In the genomic region with DNA sequence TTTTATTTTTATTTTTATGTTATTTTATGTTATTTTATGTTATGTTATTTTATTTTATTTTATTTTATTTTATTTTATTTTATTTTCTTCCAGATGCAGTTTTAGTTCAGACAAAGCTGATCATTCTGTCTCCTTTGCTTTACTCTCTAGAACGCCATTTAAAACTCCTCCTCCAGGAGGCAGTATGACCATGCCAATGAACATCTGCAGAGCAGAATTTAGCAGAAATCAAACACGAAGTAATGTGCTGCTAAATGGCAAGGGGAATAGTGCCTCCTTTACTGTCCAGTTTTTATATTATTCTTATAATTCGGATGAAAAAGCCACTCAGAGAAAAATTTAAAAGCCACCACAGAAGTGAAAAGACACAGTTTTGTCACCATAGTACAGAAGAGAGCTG, we compare ENCODE assay signal across 9 mouse cellular contexts.
DNase-seq lines count a peak whose midpoint lies in the region; ATAC-seq lines count a peak whose summit lies in the region.
"Had no signal": no experiment of that assay in that cellular context is flagged by ENCODE, and none has a peak within 500 bp of the region (broad histone marks: within the 10 kb centered on the region; RNA-seq: fewer than 3 reads in every experiment).

No protein-coding gene starts in this region.

- peak; percentile 12 for DNase-seq in kidney, adult 11 months
- peak; percentile 29 for DNase-seq in Muller cell, postnatal 12 days (ENCODE audit: inconsistent ontology term)
- peak; percentile 74 to 78 for DNase-seq in cerebellum, adult 18-20 months
- DNase-seq in frontal cortex, postnatal 25 days (ENCODE audit: low spot score in 2 of 2) = peak; percentile 30 to 63
- DNase-seq in layer of hippocampus, adult 9-10 months (ENCODE audit: low spot score) = peak; percentile 85
- no peak for DNase-seq in T-cell, adult 2 months (ENCODE audit: low spot score)

- no peaks in the 10 kb centered on the region for H3K9me3 ChIP-seq in kidney, embryonic 16.5 days (ENCODE audit: low read length)
- H3K9me3 ChIP-seq in neural tube, embryonic 13.5 days = no peaks in the 10 kb centered on the region
- H3K9me3 ChIP-seq: limb, embryonic 12.5 days had no signal

- no peak overlapping the region for H3K4me2 ChIP-seq in kidney, embryonic 16.5 days (replicated peaks; ENCODE audit: low read depth, low read length)
- no peak overlapping the region for H3K4me2 ChIP-seq in neural tube, embryonic 13.5 days
- H3K4me2 ChIP-seq: limb, embryonic 12.5 days had no signal

- H3K36me3 ChIP-seq in kidney, embryonic 16.5 days (ENCODE audit: insufficient read depth, low read length) = no peaks in the 10 kb centered on the region
- no peaks in the 10 kb centered on the region for H3K36me3 ChIP-seq in neural tube, embryonic 13.5 days
- H3K36me3 ChIP-seq: limb, embryonic 12.5 days had no signal

- 31% methylated on average over 3 of the region's 3 CpGs for WGBS in kidney, embryonic 16.5 days
- 35% methylated on average over 3 of the region's 3 CpGs for WGBS in neural tube, embryonic 13.5 days

- H3K4me1 ChIP-seq in kidney, embryonic 16.5 days (ENCODE audit: insufficient read depth, low read length) = no peaks in the 10 kb centered on the region
- H3K4me1 ChIP-seq in neural tube, embryonic 13.5 days (replicated peaks) = no peaks in the 10 kb centered on the region
- H3K4me1 ChIP-seq: limb, embryonic 12.5 days had no signal

- no peak for ATAC-seq in kidney, embryonic 16.5 days (ENCODE audit: low FRiP score, low TSS enrichment)
- peak; percentile 63; the same call in 1 of the 2 replicates for ATAC-seq in neural tube, embryonic 13.5 days (ENCODE audit: low read depth)

- no peaks in the 10 kb centered on the region for H3K27me3 ChIP-seq in kidney, embryonic 16.5 days (ENCODE audit: insufficient read depth, low read length)
- no peaks in the 10 kb centered on the region for H3K27me3 ChIP-seq in neural tube, embryonic 13.5 days
- H3K27me3 ChIP-seq: limb, embryonic 12.5 days had no signal

- H3K4me3 ChIP-seq in kidney, embryonic 16.5 days (ENCODE audit: low read length) = no peak overlapping the region
- H3K4me3 ChIP-seq in neural tube, embryonic 13.5 days = no peak overlapping the region
- H3K4me3 ChIP-seq: limb, embryonic 12.5 days had no signal

- H3K9ac ChIP-seq in kidney, embryonic 16.5 days (replicated peaks; ENCODE audit: low read length) = no peak overlapping the region
- H3K9ac ChIP-seq in neural tube, embryonic 13.5 days = no peak overlapping the region
- H3K9ac ChIP-seq: limb, embryonic 12.5 days had no signal

- no peak overlapping the region for H3K27ac ChIP-seq in kidney, embryonic 16.5 days (ENCODE audit: low read length)
- no peak overlapping the region for H3K27ac ChIP-seq in neural tube, embryonic 13.5 days (replicated peaks)
- H3K27ac ChIP-seq: limb, embryonic 12.5 days had no signal
